Mouse (Mus musculus) erythroblast, embryonic 14.5 days (primary cell): ENCODE data around the gene Lrrc55.

Experiments used
- GATA1 ChIP-seq: IDR thresholded peaks from 2 replicates; pipeline ENCODE4 v1.6.1; 2012; ENCODE audit warnings: low read length, inconsistent platforms, mixed read lengths
- TAL1 ChIP-seq: IDR thresholded peaks from 3 replicates; pipeline ENCODE4 v1.6.1; 2012; ENCODE audit warnings: low read length, inconsistent platforms, mixed read lengths

DNA sequence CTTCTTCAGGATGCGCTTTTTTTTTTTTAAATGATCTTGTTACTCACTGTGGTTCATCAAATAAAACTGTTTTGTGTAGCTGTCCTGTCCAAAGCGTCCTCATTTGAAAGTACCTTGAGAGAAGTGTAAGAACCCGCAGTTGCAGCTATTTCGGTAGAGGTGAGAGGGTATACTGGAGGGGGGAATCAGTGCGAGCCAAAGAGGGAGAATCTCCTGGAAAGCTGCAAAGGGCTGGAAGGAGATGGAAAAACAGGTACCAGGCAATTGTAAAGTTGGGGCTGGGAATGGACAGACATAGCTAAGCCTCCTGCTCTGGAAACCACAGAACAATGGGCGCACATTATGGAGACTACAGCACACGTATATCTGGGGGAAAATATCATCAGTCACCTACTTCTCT is 57.2 kb downstream of the Lrrc55 start:
- TF ChIP-seq GATA1 (no peak), TAL1 (no peak)
